ENCODE assay signal across 20 mouse cellular contexts in genomic region chr7:110282797-110283196, GRCm38 (mm10).
DNase-seq lines count a peak whose midpoint lies in the region; ATAC-seq and TF ChIP-seq lines count a peak whose summit lies in the region.
"Had no signal": no experiment of that assay in that cellular context is flagged by ENCODE, and none has a peak within 500 bp of the region (broad histone marks: within the 10 kb centered on the region; RNA-seq: fewer than 3 reads in every experiment).

No protein-coding gene starts in this region.

- H3K9ac ChIP-seq in lung, postnatal 0 days (replicated peaks; ENCODE audit: low read depth) = no peak overlapping the region
- H3K9ac ChIP-seq: forebrain, embryonic 13.5 days; heart, embryonic 15.5 days; hindbrain, embryonic 13.5 days; intestine, embryonic 15.5 days had no signal

- H3K36me3 ChIP-seq in lung, postnatal 0 days (ENCODE audit: insufficient read depth, low read length) = peaks cover 30% of the 10 kb centered on the region
- peaks cover 5% of the 10 kb centered on the region; the same call in 1 of the 2 replicates for H3K36me3 ChIP-seq in thymus, adult 2 months (ENCODE audit: control insufficient read depth, insufficient read depth, low read length)
- peaks cover 28% of the 10 kb centered on the region for H3K36me3 ChIP-seq in splenic B cell, adult 2 months (ENCODE audit: control insufficient read depth, insufficient read depth, low read length, poor library complexity, severe bottlenecking)

- H3K9me3 ChIP-seq in lung, postnatal 0 days (ENCODE audit: low read length) = no peaks in the 10 kb centered on the region
- H3K9me3 ChIP-seq: embryonic facial prominence, embryonic 10.5 days; forebrain, embryonic 13.5 days; heart, embryonic 15.5 days; hindbrain, embryonic 13.5 days; intestine, embryonic 15.5 days had no signal

- no peak overlapping the region for H3K4me2 ChIP-seq in lung, postnatal 0 days (replicated peaks; ENCODE audit: low read depth, low read length)
- H3K4me2 ChIP-seq: forebrain, embryonic 13.5 days; heart, embryonic 15.5 days; hindbrain, embryonic 13.5 days; intestine, embryonic 15.5 days had no signal

- peak; percentile 28 for DNase-seq in lung, postnatal 0 days (ENCODE audit: low spot score)
- no peak for DNase-seq in lung, adult 18-20 months
- DNase-seq in thymus, adult 2 months = no peak
- DNase-seq in thymus, postnatal 10 days (ENCODE audit: low spot score in 2 of 2) = no peak
- peak; percentile 79 for DNase-seq in splenic B cell, adult 2 months (ENCODE audit: low read depth, low spot score)
- DNase-seq in kidney, postnatal 4 days = no peak
- DNase-seq in frontal cortex, postnatal 10 days (ENCODE audit: low spot score in 2 of 2) = no peak
- DNase-seq: adrenal gland, postnatal 10 days; cerebellum, adult 11 months; cerebellum, adult 8-10 months; cerebellum, postnatal 36 days; gastrocnemius, postnatal 10 days; heart, postnatal 14 days had no signal

- H3K27me3 ChIP-seq in lung, postnatal 0 days (replicated peaks; ENCODE audit: insufficient read depth, low read length) = no peaks in the 10 kb centered on the region
- H3K27me3 ChIP-seq in thymus, adult 2 months (ENCODE audit: control insufficient read depth, insufficient read depth, low read length) = no peaks in the 10 kb centered on the region
- no peaks in the 10 kb centered on the region for H3K27me3 ChIP-seq in splenic B cell, adult 2 months (ENCODE audit: control insufficient read depth, insufficient read depth, low read length, poor library complexity, severe bottlenecking)
- H3K27me3 ChIP-seq: forebrain, embryonic 13.5 days; heart, embryonic 15.5 days; hindbrain, embryonic 13.5 days; intestine, embryonic 15.5 days had no signal

- TF ChIP-seq EP300 in lung, postnatal 0 days (IDR thresholded peaks at IDR 0.05) = no peak

- 70% methylated on average over 11 of the region's 11 CpGs for WGBS in lung, postnatal 0 days
- WGBS in thymus, adult 2 months = 80% methylated on average over 11 of the region's 11 CpGs

- no peak for TF ChIP-seq CTCF in lung, postnatal 0 days (IDR thresholded peaks at IDR 0.05)
- no peak for TF ChIP-seq CTCF in thymus, adult 2 months (IDR thresholded peaks at IDR 0.05; ENCODE audit: borderline replicate concordance, control insufficient read depth, extremely low read depth, insufficient read depth, low read length, poor library complexity)

- no peaks in the 10 kb centered on the region; the same call in 1 of the 2 replicates for H3K4me1 ChIP-seq in lung, postnatal 0 days (ENCODE audit: insufficient read depth, low read depth, low read length)
- H3K4me1 ChIP-seq in thymus, adult 2 months (replicated peaks; ENCODE audit: control insufficient read depth, insufficient read depth, low read length) = no peaks in the 10 kb centered on the region

- no peak for ATAC-seq in lung, postnatal 0 days
- ATAC-seq in granulocyte monocyte progenitor cell, adult 5-6 weeks (replicated peaks; ENCODE audit: poor library complexity, severe bottlenecking) = peak; percentile 41
- ATAC-seq: CD4-positive, CD25-positive, alpha-beta regulatory T cell, adult 4 months; forebrain, embryonic 13.5 days; intestine, embryonic 15.5 days had no signal

- no peak overlapping the region for H3K4me3 ChIP-seq in lung, postnatal 0 days (ENCODE audit: low read depth, low read length)
- no peak overlapping the region for H3K4me3 ChIP-seq in thymus, adult 2 months (ENCODE audit: control insufficient read depth, insufficient read depth, low read length)
- H3K4me3 ChIP-seq: embryonic facial prominence, embryonic 10.5 days; forebrain, embryonic 13.5 days; heart, embryonic 15.5 days; hindbrain, embryonic 13.5 days; intestine, embryonic 15.5 days had no signal

- H3K27ac ChIP-seq in lung, postnatal 0 days (ENCODE audit: low read length) = no peak overlapping the region
- H3K27ac ChIP-seq in thymus, adult 2 months (ENCODE audit: control insufficient read depth, insufficient read depth, low read length) = no peak overlapping the region
- H3K27ac ChIP-seq: embryonic facial prominence, embryonic 10.5 days; forebrain, embryonic 13.5 days; heart, embryonic 15.5 days; hindbrain, embryonic 13.5 days; intestine, embryonic 15.5 days had no signal

- 0 out of 2 replicates have a peak, but pooled peaks have one; percentile 27 for TF ChIP-seq POLR2A in thymus, adult 2 months (IDR thresholded peaks at IDR 0.05; ENCODE audit: control insufficient read depth, extremely low read depth, insufficient read depth, low read length, poor library complexity)

Comparison
In these comparisons a context has a peak if more than half of its experiments do, and no peak if none do; other contexts are left out.
1. DNase-seq: peak in lung, postnatal 0 days (single experiment) and splenic B cell, adult 2 months (single experiment); none in lung, adult 18-20 months (0 of 2), thymus, adult 2 months (single experiment), thymus, postnatal 10 days (0 of 2), kidney, postnatal 4 days (0 of 2) and frontal cortex, postnatal 10 days (0 of 2).